Mouse (Mus musculus): ENCODE measurements at regions not wholly inside any gene's neighbourhood (a gene's known extent, or its start where the extent isn't known, plus 50 kb on each side); places are given as distances from the start of the nearest gene placed in this dataset.

DNA sequence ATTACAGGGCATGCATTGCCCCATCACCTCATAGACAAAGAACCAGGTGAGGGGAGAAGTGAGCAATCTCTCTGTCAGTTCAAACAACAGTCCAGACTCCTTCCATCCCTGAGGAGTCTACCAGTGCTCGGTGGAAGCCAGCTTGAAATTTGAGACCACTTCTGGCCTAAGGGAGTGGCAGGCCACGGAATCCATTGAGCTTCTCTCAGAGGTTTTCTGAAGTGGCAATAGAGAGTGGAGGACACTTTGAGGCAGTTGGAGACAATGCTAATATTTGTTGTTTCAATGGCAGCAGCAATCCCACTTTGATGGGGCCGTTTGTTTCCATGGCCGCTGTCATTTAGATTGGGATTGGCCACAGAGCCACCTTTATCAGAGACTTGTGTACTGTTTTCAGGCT, 352.5 kb downstream of the Cbln4 start:
- Histone ChIP-seq H3K4me3 (ENCODE audit: low read depth, low read length) (no peak overlapping the region), H3K27me3 (replicated peaks; ENCODE audit: control insufficient read depth, insufficient read depth, low read length) (no peaks in the 10 kb centered on the region), H3K4me1 (replicated peaks; ENCODE audit: control insufficient read depth, insufficient read depth, low read length) (no peaks in the 10 kb centered on the region), H3K9me3 (ENCODE audit: control insufficient read depth) (no peaks in the 10 kb centered on the region), H3K36me3 (ENCODE audit: control insufficient read depth, insufficient read depth) (no peaks in the 10 kb centered on the region), H3K27ac (ENCODE audit: low read depth, low read length) (no peak overlapping the region), H3K9ac (ENCODE audit: low read depth, low read length) (no peak overlapping the region), H3K4me2 (replicated peaks; ENCODE audit: low read depth) (no peak overlapping the region)
- no peak for ATAC-seq
- no peak for TF ChIP-seq CTCF (IDR thresholded peaks at IDR 0.05; ENCODE audit: low read depth)
- WGBS = 40% methylated on average over 4 of the region's 4 CpGs

DNA sequence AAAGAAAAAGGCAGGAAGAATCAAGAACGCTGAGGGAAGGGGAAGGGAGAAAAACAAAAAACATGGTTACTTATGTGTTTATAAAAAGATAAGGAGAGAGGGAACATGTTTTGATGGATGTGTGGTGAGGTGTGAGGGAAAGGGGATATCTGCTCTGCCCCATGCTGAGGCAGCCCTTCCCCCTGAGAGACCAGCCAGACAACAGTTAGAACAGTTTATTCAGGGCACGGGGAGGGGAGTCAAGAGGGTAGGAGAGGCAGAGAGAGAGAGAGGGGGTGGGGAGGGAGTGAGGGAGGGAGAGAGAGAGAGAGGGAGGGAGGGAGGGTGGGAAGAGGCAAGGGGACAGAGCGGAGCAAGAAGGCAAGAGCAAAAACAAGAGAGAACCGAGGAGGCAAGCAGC, 354.2 kb downstream of the Cbln4 start:
- Histone ChIP-seq H3K4me1 (replicated peaks; ENCODE audit: control insufficient read depth, insufficient read depth, low read length) (no peaks in the 10 kb centered on the region), H3K36me3 (ENCODE audit: control insufficient read depth, insufficient read depth) (no peaks in the 10 kb centered on the region), H3K27me3 (replicated peaks; ENCODE audit: control insufficient read depth, insufficient read depth, low read length) (no peaks in the 10 kb centered on the region), H3K27ac (ENCODE audit: low read depth, low read length) (no peak overlapping the region), H3K9me3 (ENCODE audit: control insufficient read depth) (no peaks in the 10 kb centered on the region), H3K4me2 (replicated peaks; ENCODE audit: low read depth) (no peak overlapping the region), H3K4me3 (ENCODE audit: low read depth, low read length) (no peak overlapping the region), H3K9ac (ENCODE audit: low read depth, low read length) (no peak overlapping the region)
- no peak for TF ChIP-seq CTCF (IDR thresholded peaks at IDR 0.05; ENCODE audit: low read depth)
- 31% methylated on average over 4 of the region's 4 CpGs for WGBS
- no peak for ATAC-seq

DNA sequence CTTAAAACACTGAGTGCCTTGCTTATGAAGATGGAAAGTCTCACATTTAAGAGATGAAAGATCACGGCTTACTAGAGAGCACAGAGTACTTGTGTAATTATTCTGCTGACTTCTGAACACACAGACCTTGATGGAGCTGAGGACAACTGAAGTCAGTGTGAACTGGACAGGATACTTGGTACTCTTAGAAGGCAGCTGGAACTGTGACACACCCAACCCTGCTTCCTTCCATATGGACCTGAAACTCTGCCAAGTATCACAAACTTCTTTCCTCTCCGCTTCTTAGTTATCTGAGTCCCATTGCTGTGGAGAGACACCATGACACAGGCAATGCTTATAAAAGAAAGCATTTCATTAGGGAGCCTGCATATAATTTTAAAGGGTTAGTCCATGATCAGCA, 365.3 kb downstream of the Cbln4 start:
- H3K27me3 ChIP-seq (replicated peaks; ENCODE audit: control insufficient read depth, insufficient read depth, low read length) = no peaks in the 10 kb centered on the region
- WGBS = 57% methylated on average over 2 of the region's 2 CpGs
- H3K9ac ChIP-seq (ENCODE audit: low read depth, low read length) = no peak overlapping the region
- no peaks in the 10 kb centered on the region for H3K9me3 ChIP-seq (ENCODE audit: control insufficient read depth)
- no peak overlapping the region for H3K4me3 ChIP-seq (ENCODE audit: low read depth, low read length)
- ATAC-seq = no peak
- H3K4me1 ChIP-seq (replicated peaks; ENCODE audit: control insufficient read depth, insufficient read depth, low read length) = no peaks in the 10 kb centered on the region
- H3K36me3 ChIP-seq (ENCODE audit: control insufficient read depth, insufficient read depth) = no peaks in the 10 kb centered on the region
- H3K27ac ChIP-seq (ENCODE audit: low read depth, low read length) = no peak overlapping the region
- TF ChIP-seq CTCF (IDR thresholded peaks at IDR 0.05; ENCODE audit: low read depth) = no peak
- H3K4me2 ChIP-seq (replicated peaks; ENCODE audit: low read depth) = no peak overlapping the region

DNA sequence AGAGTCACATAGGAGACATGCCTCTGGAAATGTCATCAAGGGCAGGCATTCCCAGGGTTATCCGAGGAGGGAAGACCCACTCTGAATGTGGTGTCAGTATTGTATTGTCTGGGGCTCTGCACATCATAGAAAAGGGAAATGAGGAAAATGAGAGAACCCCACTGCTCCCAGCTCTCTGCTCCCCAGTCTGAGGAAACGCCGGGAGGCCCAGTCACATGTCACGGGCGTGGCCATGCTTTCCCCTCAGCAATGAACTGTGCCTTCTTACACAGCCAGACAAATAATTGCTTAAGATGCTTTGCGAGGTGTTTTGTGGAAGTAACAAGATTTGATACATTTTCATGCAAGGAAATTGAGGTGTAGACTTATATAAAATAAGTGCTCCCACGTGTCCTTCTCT, 366.1 kb downstream of the Cbln4 start:
- 60% methylated on average over 7 of the region's 7 CpGs for WGBS
- TF ChIP-seq CTCF (IDR thresholded peaks at IDR 0.05; ENCODE audit: low read depth) = no peak
- no peak overlapping the region for H3K27ac ChIP-seq (ENCODE audit: low read depth, low read length)

DNA sequence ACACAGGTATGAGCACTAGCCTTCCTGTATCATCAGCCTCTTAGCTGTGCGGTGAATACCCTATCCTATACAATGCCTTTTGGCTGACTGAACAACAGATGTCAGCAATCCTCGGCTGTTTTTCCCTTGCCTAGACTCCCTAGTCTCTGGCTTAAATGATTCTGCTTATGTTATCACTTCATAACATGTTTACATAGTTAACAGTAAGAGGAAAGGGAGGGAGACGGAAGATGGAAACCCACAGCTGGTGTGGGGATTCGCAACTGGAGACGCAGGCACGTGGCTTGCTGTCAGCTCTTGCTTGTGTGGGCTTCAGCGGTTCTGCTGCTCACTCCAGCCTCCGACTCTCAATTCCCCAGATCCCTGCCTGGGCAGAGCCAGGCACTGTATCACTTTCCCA, 367.2 kb downstream of the Cbln4 start:
- H3K4me3 ChIP-seq (ENCODE audit: low read depth, low read length) = no peak overlapping the region
- H3K4me2 ChIP-seq (replicated peaks; ENCODE audit: low read depth) = no peak overlapping the region
- H3K27me3 ChIP-seq (replicated peaks; ENCODE audit: control insufficient read depth, insufficient read depth, low read length) = no peaks in the 10 kb centered on the region
- 41% methylated on average over 8 of the region's 8 CpGs for WGBS
- no peak overlapping the region for H3K9ac ChIP-seq (ENCODE audit: low read depth, low read length)
- no peak for ATAC-seq
- H3K9me3 ChIP-seq (ENCODE audit: control insufficient read depth) = no peaks in the 10 kb centered on the region
- TF ChIP-seq CTCF (IDR thresholded peaks at IDR 0.05; ENCODE audit: low read depth) = no peak
- H3K4me1 ChIP-seq (replicated peaks; ENCODE audit: control insufficient read depth, insufficient read depth, low read length) = no peaks in the 10 kb centered on the region
- H3K27ac ChIP-seq (ENCODE audit: low read depth, low read length) = no peak overlapping the region
- H3K36me3 ChIP-seq (ENCODE audit: control insufficient read depth, insufficient read depth) = no peaks in the 10 kb centered on the region

More for the DNA sequence above, 366.1 kb downstream of the Cbln4 start:
- Histone ChIP-seq H3K9ac (ENCODE audit: low read depth, low read length) (no peak overlapping the region), H3K4me3 (ENCODE audit: low read depth, low read length) (no peak overlapping the region), H3K4me1 (replicated peaks; ENCODE audit: control insufficient read depth, insufficient read depth, low read length) (no peaks in the 10 kb centered on the region), H3K4me2 (replicated peaks; ENCODE audit: low read depth) (no peak overlapping the region), H3K36me3 (ENCODE audit: control insufficient read depth, insufficient read depth) (no peaks in the 10 kb centered on the region), H3K9me3 (ENCODE audit: control insufficient read depth) (no peaks in the 10 kb centered on the region), H3K27me3 (replicated peaks; ENCODE audit: control insufficient read depth, insufficient read depth, low read length) (no peaks in the 10 kb centered on the region)
- ATAC-seq = no peak

DNA sequence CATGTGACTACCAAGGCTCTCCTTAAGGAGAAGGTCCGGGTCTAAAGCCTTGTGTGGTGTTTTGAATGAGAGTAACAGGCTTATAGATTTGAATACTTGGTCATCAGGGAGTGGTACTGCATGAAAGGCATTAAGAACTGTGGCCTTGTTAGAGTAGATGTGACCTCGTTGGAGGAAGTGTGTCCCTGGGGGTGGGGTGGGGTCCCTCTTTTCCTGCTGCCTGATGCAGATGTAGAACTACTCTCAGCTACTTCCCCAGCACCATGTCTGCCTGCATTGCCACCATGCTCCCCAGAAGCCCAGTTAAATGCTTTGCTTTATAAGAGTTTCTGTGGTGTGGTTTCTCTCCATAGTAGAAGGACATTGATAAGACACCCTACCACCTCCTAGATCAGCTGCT, 367.9 kb downstream of the Cbln4 start:
- Histone ChIP-seq H3K4me3 (ENCODE audit: low read depth, low read length) (no peak overlapping the region), H3K27ac (ENCODE audit: low read depth, low read length) (no peak overlapping the region), H3K4me2 (replicated peaks; ENCODE audit: low read depth) (no peak overlapping the region), H3K27me3 (replicated peaks; ENCODE audit: control insufficient read depth, insufficient read depth, low read length) (no peaks in the 10 kb centered on the region), H3K9ac (ENCODE audit: low read depth, low read length) (no peak overlapping the region), H3K4me1 (replicated peaks; ENCODE audit: control insufficient read depth, insufficient read depth, low read length) (no peaks in the 10 kb centered on the region), H3K9me3 (ENCODE audit: control insufficient read depth) (no peaks in the 10 kb centered on the region), H3K36me3 (ENCODE audit: control insufficient read depth, insufficient read depth) (no peaks in the 10 kb centered on the region)
- 71% methylated on average over 2 of the region's 2 CpGs for whole genome bisulfite sequencing
- ATAC-seq = no peak
- TF ChIP-seq CTCF (IDR thresholded peaks at IDR 0.05; ENCODE audit: low read depth) = no peak

DNA sequence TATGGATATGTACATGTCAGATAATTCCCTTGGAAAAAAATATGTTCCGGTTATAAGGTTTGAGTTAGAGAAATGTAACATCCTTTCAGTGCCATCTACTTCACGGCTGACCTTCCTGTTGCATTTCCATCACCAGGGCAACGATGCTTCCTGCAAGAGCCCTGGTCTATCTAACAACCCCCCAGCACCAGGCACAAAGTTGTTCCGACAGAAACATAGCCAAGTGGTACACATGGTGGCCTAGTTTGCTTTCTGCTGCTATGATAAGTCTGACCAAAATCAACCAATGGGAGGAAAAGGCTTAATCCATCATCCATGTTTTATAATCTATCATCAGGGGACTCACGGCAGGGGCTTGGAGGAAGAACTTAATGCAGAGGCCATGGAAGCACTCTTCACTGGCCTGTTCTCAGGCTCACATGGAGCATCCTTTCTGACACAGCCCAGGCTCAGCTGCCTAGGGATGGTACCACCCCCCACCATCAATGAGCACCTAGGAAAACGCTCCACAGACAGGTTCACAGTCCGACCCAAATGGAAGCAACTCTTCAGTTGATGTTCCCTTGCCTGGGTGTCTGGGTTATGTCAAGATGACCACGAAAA, 372.2 kb downstream of the Cbln4 start:
- Histone ChIP-seq H3K4me1 (replicated peaks; ENCODE audit: control insufficient read depth, insufficient read depth, low read length) (no peaks in the 10 kb centered on the region), H3K9me3 (ENCODE audit: control insufficient read depth) (no peaks in the 10 kb centered on the region), H3K27me3 (replicated peaks; ENCODE audit: control insufficient read depth, insufficient read depth, low read length) (no peaks in the 10 kb centered on the region), H3K4me2 (replicated peaks; ENCODE audit: low read depth) (no peak overlapping the region), H3K36me3 (ENCODE audit: control insufficient read depth, insufficient read depth) (no peaks in the 10 kb centered on the region), H3K9ac (ENCODE audit: low read depth, low read length) (no peak overlapping the region), H3K27ac (ENCODE audit: low read depth, low read length) (no peak overlapping the region), H3K4me3 (ENCODE audit: low read depth, low read length) (no peak overlapping the region)
- 68% methylated on average over 8 of the region's 8 CpGs for WGBS
- no peak for TF ChIP-seq CTCF (IDR thresholded peaks at IDR 0.05; ENCODE audit: low read depth)
- no peak for ATAC-seq

Data from intestine, postnatal 0 days (tissue).